Mouse (Mus musculus) heart, embryonic 14.5 days (tissue): ENCODE results near the gene Snd1. TPM values are rescaled to one million over a fixed set of nuclear protein-coding genes. Genes with fewer than 3 reads are reported as not detected.

Experiments
- ATAC-seq: fragments of 200-750 bp; cut with Nextera tagmentation; 2 replicates; pipeline ENCODE4 v1.8.0; 2017; ENCODE audit warnings: low read depth, moderate TSS enrichment; ENCODE audit not compliant: insufficient number of reproducible peaks, insufficient read depth, low FRiP score
- H3K27ac ChIP-seq, 2 experiments: fragments of 200-500 bp in 1 of 2; fragments of 300-500 bp in 1 of 2; sonication (generic) in 1 of 2; replicated peaks in 1 of 2; 2 replicates each; pipeline ENCODE4 v1.5.1; 2012 to 2014; ENCODE audit warnings: low read depth in 2 of 2, low read length in 2 of 2, control low read depth in 1 of 2, mild to moderate bottlenecking in 1 of 2, mixed read lengths in 1 of 2; ENCODE audit not compliant: control insufficient read depth in 1 of 2, insufficient read depth in 1 of 2
- H3K27me3 ChIP-seq: fragments of 300-500 bp; sonication (generic); 2 replicates; pipeline ENCODE4 v1.6.1; 2014; ENCODE audit warnings: mild to moderate bottlenecking, low read length, control low read depth; ENCODE audit not compliant: control insufficient read depth, insufficient read depth
- H3K36me3 ChIP-seq: fragments of 300-500 bp; sonication (generic); 2 replicates; pipeline ENCODE4 v1.6.1; 2014; ENCODE audit warnings: mild to moderate bottlenecking, control low read depth, low read length, mixed read lengths; ENCODE audit not compliant: control insufficient read depth, insufficient read depth
- H3K4me1 ChIP-seq, 2 experiments: fragments of 200-500 bp in 1 of 2; fragments of 300-500 bp in 1 of 2; sonication (generic) in 1 of 2; 2 replicates each; pipeline ENCODE4 v1.6.1; 2012 to 2014; ENCODE audit warnings: low read length in 2 of 2, control low read depth in 1 of 2, mixed read lengths in 1 of 2; ENCODE audit not compliant: control insufficient read depth in 2 of 2, insufficient read depth in 2 of 2
- H3K4me2 ChIP-seq: fragments of 300-500 bp; sonication (generic); 2 replicates; pipeline ENCODE4 v1.6.1; 2014; ENCODE audit warnings: mild to moderate bottlenecking, low read length
- H3K4me3 ChIP-seq, 2 experiments: fragments of 200-500 bp in 1 of 2; fragments of 300-500 bp in 1 of 2; sonication (generic) in 1 of 2; 2 replicates each; pipeline ENCODE4 v1.5.1; 2012 to 2014; ENCODE audit warnings: low read length in 2 of 2, mild to moderate bottlenecking in 2 of 2, control low read depth in 1 of 2, low read depth in 1 of 2, moderate library complexity in 1 of 2; ENCODE audit not compliant: control insufficient read depth in 1 of 2, insufficient read depth in 1 of 2
- H3K9ac ChIP-seq: fragments of 300-500 bp; sonication (generic); 2 replicates; pipeline ENCODE4 v1.6.1; 2014; ENCODE audit warnings: mild to moderate bottlenecking, low read length
- H3K9me3 ChIP-seq: fragments of 300-500 bp; sonication (generic); 2 replicates; pipeline ENCODE4 v1.6.1; 2016; ENCODE audit warnings: low read length, control low read depth; ENCODE audit not compliant: control insufficient read depth
- WGBS: fragments of 180-500 bp; shearing (Covaris S2); extraction: QIAGEN DNeasy Blood & Tissue Kit; methylation state at CpG from one replicate; pipeline ENCODE4 v1.1.7; 2014; 5-methylcytosine and 5-hydroxymethylcytosine counted together
- polyA plus RNA-seq: library from polyadenylated mRNA; unstranded; fragments of >200 nt; fragmentation: Nextera tagmentation; extraction: Ambion mirVana; gene quantifications from 2 replicates; pipeline ENCODE4 v1.2.1, GENCODE M21; 2014

The Snd1 gene
- polyA plus RNA-seq, 1 experiment from 2014 or later: 80.0 TPM

- H3K36me3 ChIP-seq: no peaks in the 10 kb centered on the region
- no peak overlapping the region for H3K4me2 ChIP-seq
- H3K27me3 ChIP-seq: no peaks in the 10 kb centered on the region
- H3K4me1 ChIP-seq: peaks cover 0 to 3% of the 10 kb centered on the region in 2 experiments; a peak in 2 of 4 replicates
- no peak overlapping the region for H3K9ac ChIP-seq
- H3K4me3 ChIP-seq: no peak overlapping the region
- H3K9me3 ChIP-seq: no peaks in the 10 kb centered on the region
- no peak overlapping the region for H3K27ac ChIP-seq
- 43% methylated on average over 8 of the region's 8 CpGs for WGBS
- no peak for ATAC-seq
These were observed 490.3 kb downstream of the Snd1 start for GRCm38 (mm10) chr6:28965264-28965663.

DNA sequence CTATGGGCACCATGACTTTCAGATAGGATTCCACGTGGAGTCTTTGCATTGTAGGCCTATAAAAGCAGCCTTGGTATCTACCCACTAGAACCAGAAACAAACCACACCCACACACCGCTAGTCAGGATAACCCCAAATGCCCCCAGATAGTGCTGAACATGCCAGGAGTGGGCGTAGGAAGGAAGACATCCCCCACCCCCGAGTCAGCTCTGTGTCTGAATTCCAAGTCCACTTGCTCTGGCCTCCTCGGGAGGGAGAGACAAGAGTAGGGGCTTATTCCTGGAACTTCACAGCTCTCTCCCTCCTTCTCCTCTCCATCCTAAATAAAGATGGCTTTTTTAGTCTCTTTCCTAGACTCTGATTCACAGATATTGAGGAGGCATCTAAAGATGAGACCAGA is 494.7 kb downstream of the Snd1 start:
- Histone ChIP-seq H3K36me3 (no peaks in the 10 kb centered on the region), H3K4me3 (no peak overlapping the region), H3K4me2 (no peak overlapping the region), H3K9ac (no peak overlapping the region), H3K27me3 (no peaks in the 10 kb centered on the region), H3K4me1 (peaks cover 0 to 3% of the 10 kb centered on the region in 2 experiments; a peak in 2 of 4 replicates), H3K9me3 (no peaks in the 10 kb centered on the region), H3K27ac (no peak overlapping the region)
- no peak for ATAC-seq
- 8% methylated on average over 5 of the region's 5 CpGs for WGBS

- H3K27ac ChIP-seq: no peak overlapping the region
- H3K9me3 ChIP-seq: no peaks in the 10 kb centered on the region
- H3K27me3 ChIP-seq: no peaks in the 10 kb centered on the region
- no peaks in the 10 kb centered on the region for H3K36me3 ChIP-seq
- no peak overlapping the region for H3K9ac ChIP-seq
- no peak overlapping the region for H3K4me3 ChIP-seq
- peaks cover 0 to 3% of the 10 kb centered on the region in 2 experiments; a peak in 2 of 4 replicates for H3K4me1 ChIP-seq
- no peak for ATAC-seq
- no peak overlapping the region for H3K4me2 ChIP-seq
- WGBS: 54% methylated on average over 4 of the region's 4 CpGs
These were observed 495.8 kb downstream of the Snd1 start for GRCm38 (mm10) chr6:28970711-28971110.

DNA sequence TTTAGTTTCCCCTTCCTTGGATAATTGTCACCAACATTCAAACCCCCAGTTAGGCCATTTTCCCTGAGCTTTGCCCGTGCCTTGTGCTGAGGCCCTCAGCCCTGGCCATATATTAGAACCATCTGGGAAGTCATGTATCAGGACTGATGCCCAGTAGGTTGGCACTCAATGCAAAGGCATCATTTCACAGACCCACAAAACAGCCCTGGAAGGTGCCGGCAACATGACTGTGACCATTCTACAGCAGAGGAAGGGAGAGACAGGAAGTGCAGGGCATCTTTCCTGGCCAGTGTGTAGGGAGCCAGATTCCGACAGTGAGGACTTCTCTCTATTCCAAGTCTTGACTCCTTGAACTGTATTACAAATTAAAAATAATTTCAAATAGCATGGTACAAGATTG is 499.6 kb downstream of the Snd1 start:
- Histone ChIP-seq H3K27ac (no peak overlapping the region), H3K4me3 (no peak overlapping the region), H3K9me3 (no peaks in the 10 kb centered on the region), H3K27me3 (peaks cover 7% of the 10 kb centered on the region; the same call in 1 of the 2 replicates), H3K4me2 (no peak overlapping the region), H3K4me1 (peaks cover 0 to 2% of the 10 kb centered on the region in 2 experiments; a peak in 1 of 4 replicates), H3K9ac (no peak overlapping the region), H3K36me3 (no peaks in the 10 kb centered on the region)
- 80% methylated on average over 3 of the region's 3 CpGs for WGBS
- no peak for ATAC-seq

GRCm38 (mm10) chr6:28975106-28975505 is 500.2 kb downstream of the Snd1 start:
- Histone ChIP-seq H3K4me3 (no peak overlapping the region), H3K9me3 (no peaks in the 10 kb centered on the region), H3K27me3 (peaks cover 11% of the 10 kb centered on the region; the same call in 1 of the 2 replicates), H3K36me3 (no peaks in the 10 kb centered on the region), H3K27ac (no peak overlapping the region), H3K9ac (no peak overlapping the region), H3K4me1 (no peaks in the 10 kb centered on the region; a peak in 1 of 4 replicates), H3K4me2 (no peak overlapping the region)
- WGBS: 81% methylated on average over 1 of the region's 1 CpGs
- no peak for ATAC-seq

GRCm38 (mm10) chr6:28978031-28978430 is 503.1 kb downstream of the Snd1 start:
- WGBS: 53% methylated on average over 5 of the region's 5 CpGs
- Histone ChIP-seq H3K9ac (no peak overlapping the region), H3K4me3 (no peak overlapping the region), H3K27me3 (peaks cover 33% of the 10 kb centered on the region), H3K36me3 (no peaks in the 10 kb centered on the region), H3K9me3 (no peaks in the 10 kb centered on the region), H3K4me1 (peaks cover 5 to 14% of the 10 kb centered on the region in 2 experiments), H3K27ac (no peak overlapping the region), H3K4me2 (no peak overlapping the region)
- ATAC-seq: no peak

GRCm38 (mm10) chr6:28978881-28979280 is 503.9 kb downstream of the Snd1 start:
- peaks cover 33% of the 10 kb centered on the region for H3K27me3 ChIP-seq
- WGBS: 77% methylated on average over 3 of the region's 3 CpGs
- no peak overlapping the region for H3K9ac ChIP-seq
- H3K4me2 ChIP-seq: no peak overlapping the region
- no peak for ATAC-seq
- H3K4me1 ChIP-seq: peaks cover 5 to 14% of the 10 kb centered on the region in 2 experiments
- H3K4me3 ChIP-seq: no peak overlapping the region
- no peaks in the 10 kb centered on the region for H3K36me3 ChIP-seq
- no peak overlapping the region for H3K27ac ChIP-seq
- H3K9me3 ChIP-seq: no peaks in the 10 kb centered on the region

- ATAC-seq: no peak
- Histone ChIP-seq H3K36me3 (no peaks in the 10 kb centered on the region), H3K4me3 (no peak overlapping the region), H3K9me3 (no peaks in the 10 kb centered on the region), H3K9ac (no peak overlapping the region), H3K4me1 (peaks cover 5 to 14% of the 10 kb centered on the region in 2 experiments), H3K4me2 (no peak overlapping the region), H3K27me3 (peaks cover 33% of the 10 kb centered on the region), H3K27ac (no peak overlapping the region)
- 54% methylated on average over 8 of the region's 8 CpGs for WGBS
These were observed 504.6 kb downstream of the Snd1 start for GRCm38 (mm10) chr6:28979586-28979985.
